Mouse (Mus musculus): ENCODE measurements around the gene Sp3.
"Not testable (repeated sequence)": the region's sequence is repeated elsewhere in the genome, so short reads cannot be mapped to it uniquely, and the experiment has no call there.

Gene Sp3

GRCm38 (mm10) chr2:72915245-72915930 lies 64.9 kb downstream of the Sp3 start:
- DNase-seq (ENCODE audit: low spot score): no peak

- DNase-seq (ENCODE audit: low spot score): no peak
These were observed 66.8 kb downstream of the Sp3 start for GRCm38 (mm10) chr2:72913458-72913760.

GRCm38 (mm10) chr2:72912708-72913457 lies 67.4 kb downstream of the Sp3 start:
- no peak for DNase-seq (ENCODE audit: low spot score)

GRCm38 (mm10) chr2:72911527-72911926 lies 68.7 kb downstream of the Sp3 start:
- DNase-seq (ENCODE audit: low spot score): no peak

- no peak for DNase-seq (ENCODE audit: low spot score)
These were observed 71.2 kb downstream of the Sp3 start for GRCm38 (mm10) chr2:72909046-72909445.

- no peak for DNase-seq (ENCODE audit: low spot score)
These were observed 71.9 kb downstream of the Sp3 start for GRCm38 (mm10) chr2:72908191-72908910.

- DNase-seq (ENCODE audit: low spot score): no peak
These were observed 73.5 kb downstream of the Sp3 start for GRCm38 (mm10) chr2:72906745-72907144.

- not testable (repeated sequence) for DNase-seq (ENCODE audit: low spot score)
These were observed 77.2 kb downstream of the Sp3 start for GRCm38 (mm10) chr2:72902816-72903680.

GRCm38 (mm10) chr2:72898782-72899305 lies 81.4 kb downstream of the Sp3 start:
- DNase-seq (ENCODE audit: low spot score): no peak

GRCm38 (mm10) chr2:72898094-72898781 lies 82.0 kb downstream of the Sp3 start:
- DNase-seq (ENCODE audit: low spot score): no peak

GRCm38 (mm10) chr2:72889806-72890205 lies 90.4 kb downstream of the Sp3 start:
- no peak for DNase-seq (ENCODE audit: low spot score)

Data from ovary, adult 18-20 months (tissue).